Mouse (Mus musculus): ENCODE data around the gene Igf2r. TPM values are rescaled to one million over a fixed set of nuclear protein-coding genes. Genes with fewer than 3 reads are reported as not detected.

Igf2r gene
- total and polyA plus RNA-seq, 2 experiments from 2014 or later, result 4.6 to 36.0 TPM

- no peak for ATAC-seq
- no peak for TF ChIP-seq CTCF (IDR thresholded peaks at IDR 0.05; ENCODE audit: low read depth)
- Histone ChIP-seq H3K4me2 (ENCODE audit: low read depth) (no peak overlapping the region), H3K27ac (ENCODE audit: low read depth, low read length) (no peak overlapping the region), H3K9me3 (ENCODE audit: low read length) (no peaks in the 10 kb centered on the region), H3K36me3 (ENCODE audit: insufficient read depth) (no peaks in the 10 kb centered on the region), H3K4me1 (ENCODE audit: insufficient read depth) (no peaks in the 10 kb centered on the region), H3K4me3 (ENCODE audit: low read depth, low read length) (no peak overlapping the region), H3K27me3 (ENCODE audit: insufficient read depth, low read length) (no peaks in the 10 kb centered on the region), H3K9ac (no peak overlapping the region)
- WGBS, result 38% methylated on average over 5 of the region's 5 CpGs
- no peak for DNase-seq
These were observed 11.6 kb upstream of the Igf2r start for GRCm38 (mm10) chr17:12781101-12781500.

GRCm38 (mm10) chr17:12780125-12780524 is 10.7 kb upstream of the Igf2r start:
- Histone ChIP-seq H3K4me2 (ENCODE audit: low read depth) (no peak overlapping the region), H3K4me1 (ENCODE audit: insufficient read depth) (no peaks in the 10 kb centered on the region), H3K36me3 (ENCODE audit: insufficient read depth) (no peaks in the 10 kb centered on the region), H3K27me3 (ENCODE audit: insufficient read depth, low read length) (no peaks in the 10 kb centered on the region), H3K9ac (no peak overlapping the region), H3K27ac (ENCODE audit: low read depth, low read length) (no peak overlapping the region), H3K4me3 (ENCODE audit: low read depth, low read length) (no peak overlapping the region), H3K9me3 (ENCODE audit: low read length) (no peaks in the 10 kb centered on the region)
- TF ChIP-seq CTCF (IDR thresholded peaks at IDR 0.05; ENCODE audit: low read depth), result no peak
- no peak for DNase-seq
- WGBS, result 56% methylated on average over 8 of the region's 8 CpGs
- no peak for ATAC-seq

- Histone ChIP-seq H3K4me1 (ENCODE audit: insufficient read depth) (no peaks in the 10 kb centered on the region), H3K9me3 (ENCODE audit: low read length) (no peaks in the 10 kb centered on the region), H3K27ac (ENCODE audit: low read depth, low read length) (no peak overlapping the region), H3K4me3 (ENCODE audit: low read depth, low read length) (no peak overlapping the region), H3K27me3 (ENCODE audit: insufficient read depth, low read length) (no peaks in the 10 kb centered on the region), H3K4me2 (ENCODE audit: low read depth) (no peak overlapping the region), H3K9ac (no peak overlapping the region), H3K36me3 (ENCODE audit: insufficient read depth) (no peaks in the 10 kb centered on the region)
- ATAC-seq (no peak), DNase-seq (no peak)
- 84% methylated on average over 3 of the region's 3 CpGs for WGBS
- TF ChIP-seq CTCF (IDR thresholded peaks at IDR 0.05; ENCODE audit: low read depth), result no peak
These were observed 10.0 kb upstream of the Igf2r start for GRCm38 (mm10) chr17:12779442-12779841.

GRCm38 (mm10) chr17:12773956-12774355 is 4.5 kb upstream of the Igf2r start:
- H3K27me3 ChIP-seq (ENCODE audit: insufficient read depth, low read length), result no peaks in the 10 kb centered on the region; the same call in 1 of the 2 replicates
- no peak overlapping the region for H3K9ac ChIP-seq
- no peaks in the 10 kb centered on the region for H3K9me3 ChIP-seq (ENCODE audit: low read length)
- no peak overlapping the region for H3K4me3 ChIP-seq (ENCODE audit: low read depth, low read length)
- 79% methylated on average over 3 of the region's 3 CpGs for WGBS
- H3K4me1 ChIP-seq (ENCODE audit: insufficient read depth), result no peaks in the 10 kb centered on the region; the same call in 1 of the 2 replicates
- no peak overlapping the region for H3K4me2 ChIP-seq (ENCODE audit: low read depth)
- no peak overlapping the region for H3K27ac ChIP-seq (ENCODE audit: low read depth, low read length)
- no peak for DNase-seq
- no peak for TF ChIP-seq CTCF (IDR thresholded peaks at IDR 0.05; ENCODE audit: low read depth)
- H3K36me3 ChIP-seq (ENCODE audit: insufficient read depth), result no peaks in the 10 kb centered on the region
- ATAC-seq, result no peak

- no peak for DNase-seq
- peaks cover 14% of the 10 kb centered on the region for H3K4me1 ChIP-seq (ENCODE audit: insufficient read depth)
- H3K27me3 ChIP-seq (ENCODE audit: insufficient read depth, low read length), result no peaks in the 10 kb centered on the region; the same call in 1 of the 2 replicates
- TF ChIP-seq CTCF (IDR thresholded peaks at IDR 0.05; ENCODE audit: low read depth), result no peak
- no peak for ATAC-seq
- no peak overlapping the region for H3K9ac ChIP-seq
- H3K4me3 ChIP-seq (ENCODE audit: low read depth, low read length), result no peak overlapping the region
- H3K27ac ChIP-seq (ENCODE audit: low read depth, low read length), result no peak overlapping the region
- no peaks in the 10 kb centered on the region for H3K36me3 ChIP-seq (ENCODE audit: insufficient read depth)
- H3K4me2 ChIP-seq (ENCODE audit: low read depth), result no peak overlapping the region
- H3K9me3 ChIP-seq (ENCODE audit: low read length), result no peaks in the 10 kb centered on the region
- 86% methylated on average over 5 of the region's 5 CpGs for WGBS
These were observed 1.0 kb upstream of the Igf2r start for GRCm38 (mm10) chr17:12770500-12770899.

GRCm38 (mm10) chr17:12768415-12769379 is 767 bp downstream of the Igf2r start:
- H3K27ac ChIP-seq (ENCODE audit: low read depth, low read length), result peak overlapping the region; percentile 79
- no peak for TF ChIP-seq CTCF (IDR thresholded peaks at IDR 0.05; ENCODE audit: low read depth)
- H3K4me2 ChIP-seq (ENCODE audit: low read depth), result peak overlapping the region; percentile 78
- 11% methylated on average over 41 of the region's 41 CpGs for WGBS
- H3K36me3 ChIP-seq (ENCODE audit: insufficient read depth), result no peaks in the 10 kb centered on the region
- peak overlapping the region; percentile 86 for H3K4me3 ChIP-seq (ENCODE audit: low read depth, low read length)
- peak; percentile 24; the same call in 1 of the 2 replicates for ATAC-seq
- H3K9me3 ChIP-seq (ENCODE audit: low read length), result no peaks in the 10 kb centered on the region
- DNase-seq, result no peak
- H3K27me3 ChIP-seq (ENCODE audit: insufficient read depth, low read length), result no peaks in the 10 kb centered on the region; the same call in 1 of the 2 replicates
- H3K9ac ChIP-seq, result peak overlapping the region; percentile 78
- peaks cover 14% of the 10 kb centered on the region for H3K4me1 ChIP-seq (ENCODE audit: insufficient read depth)

GRCm38 (mm10) chr17:12767294-12767852 is 2.1 kb downstream of the Igf2r start:
- Histone ChIP-seq H3K27me3 (ENCODE audit: insufficient read depth, low read length) (no peaks in the 10 kb centered on the region; the same call in 1 of the 2 replicates), H3K9me3 (ENCODE audit: low read length) (no peaks in the 10 kb centered on the region), H3K4me1 (ENCODE audit: insufficient read depth) (peaks cover 14% of the 10 kb centered on the region), H3K4me2 (ENCODE audit: low read depth) (no peak overlapping the region; the same call in 1 of the 2 replicates), H3K4me3 (ENCODE audit: low read depth, low read length) (no peak overlapping the region), H3K27ac (ENCODE audit: low read depth, low read length) (no peak overlapping the region), H3K36me3 (ENCODE audit: insufficient read depth) (no peaks in the 10 kb centered on the region), H3K9ac (no peak overlapping the region)
- 90% methylated on average over 6 of the region's 6 CpGs for WGBS
- no peak for TF ChIP-seq CTCF (IDR thresholded peaks at IDR 0.05; ENCODE audit: low read depth)
- ATAC-seq, result no peak
- DNase-seq, result no peak

Data from forebrain, postnatal 0 days (tissue).